Mouse (Mus musculus) T-helper 17 cell (primary cell): ENCODE data around the gene Pmm1.
"Not testable (repeated sequence)": the region's sequence is repeated elsewhere in the genome, so short reads cannot be mapped to it uniquely, and the experiment has no call there.

Experiments used
- in situ Hi-C, 2 experiments: fragments of 300-600 bp; cut with MboI, MseI; formaldehyde crosslinking; loops; 1 replicate in 1 of 2; 2 replicates in 1 of 2; pipeline ENCODE4 v1.15.1; 2025; ENCODE audit warnings: high pct_unique_total_duplicates in 2 of 2

Gene Pmm1

DNA sequence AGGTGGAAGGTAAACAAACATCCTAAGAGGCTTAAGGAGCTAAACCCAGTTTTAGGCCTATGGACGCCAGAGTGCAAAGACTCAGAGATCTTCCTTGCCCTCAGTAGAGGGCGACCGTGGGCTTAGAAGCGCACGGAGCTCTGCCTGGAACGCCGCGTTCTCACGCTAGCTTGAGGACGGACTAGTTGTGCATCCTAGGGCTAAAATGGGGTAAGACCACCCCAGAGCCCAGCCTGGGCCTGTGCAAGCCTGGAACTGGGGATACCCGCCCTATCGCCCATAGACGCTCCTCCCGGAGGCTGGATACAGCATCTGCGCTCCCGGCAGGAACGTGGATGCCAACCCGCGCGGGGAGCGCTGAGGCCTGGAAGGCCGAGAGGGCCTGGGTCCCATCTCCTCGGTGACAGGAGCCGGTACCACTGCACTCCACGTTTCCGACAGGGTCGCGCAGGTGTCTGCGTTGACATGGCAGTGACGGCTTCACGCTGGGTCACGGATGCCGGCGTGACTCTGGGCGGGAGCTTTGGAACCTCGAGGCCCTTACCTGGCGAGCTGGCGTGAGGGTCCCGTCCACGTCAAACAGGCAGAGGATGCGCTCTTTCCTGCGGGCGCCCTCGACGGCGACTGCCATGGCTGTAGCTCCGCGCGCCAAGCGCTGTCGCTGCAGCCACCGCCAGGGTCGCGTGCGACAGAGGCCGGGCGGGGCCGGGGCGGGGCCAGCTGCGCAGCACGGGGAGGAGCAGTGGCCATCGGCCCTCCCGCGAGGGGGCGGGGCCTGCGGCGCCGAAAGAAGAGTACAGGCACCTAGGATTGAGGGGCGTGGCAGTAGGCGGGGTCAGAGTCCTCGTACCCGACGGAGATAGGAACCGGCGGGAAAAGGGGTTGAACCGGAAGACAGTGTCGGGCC, at the start of gene Pmm1:
Pmm1 (minus strand) TSS at position 760 of the 907 bp plus-strand sequence.
- in situ Hi-C loops, result loop anchor here in 1 of 2 experiments (5.0 kb wide), 1 partner anchor 87 kb away; the partner anchor contains the start of gene Snu13

DNA sequence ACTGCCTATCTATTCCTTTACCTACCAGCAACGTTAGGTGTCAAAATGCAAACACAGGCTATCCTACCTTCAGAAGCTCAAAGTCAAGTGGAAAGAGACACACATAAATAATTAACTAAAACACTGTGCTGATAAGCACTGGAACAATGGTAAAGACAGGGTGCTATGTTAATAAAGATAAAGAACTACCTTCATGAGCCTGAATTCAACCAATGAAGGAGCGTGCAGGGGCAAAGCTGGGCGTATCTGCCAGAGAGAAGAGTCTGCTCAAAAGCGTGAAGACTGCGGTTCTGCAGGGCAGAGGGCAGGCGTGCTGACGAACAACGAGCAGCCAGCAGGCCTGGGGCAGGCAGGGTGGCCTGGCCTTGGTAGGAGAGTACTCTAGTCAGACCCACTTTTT, 43.5 kb upstream of the Pmm1 start:
- in situ Hi-C loops, result no loop called here

DNA sequence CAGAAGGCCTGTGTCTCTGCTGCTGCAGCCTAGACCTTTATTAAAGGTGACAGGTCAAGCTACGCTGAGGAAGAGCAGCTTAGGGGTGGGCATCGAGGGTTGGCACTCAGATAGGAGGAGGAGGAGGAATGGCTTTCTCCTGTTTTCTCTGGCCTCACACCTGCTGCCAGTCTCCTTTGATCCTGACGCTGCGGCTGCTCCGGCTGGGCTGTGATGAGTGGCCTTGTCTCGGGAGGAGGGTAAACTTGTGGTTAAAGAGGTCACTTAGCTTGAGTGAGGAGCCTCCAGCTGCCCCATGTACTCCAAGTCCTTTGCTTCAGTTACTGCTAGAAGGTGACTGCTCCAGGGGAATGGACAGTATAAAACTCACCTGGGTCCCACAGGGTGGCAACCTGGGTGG, 33.3 kb upstream of the Pmm1 start:
- in situ Hi-C loops, result loop anchor here (5.0 kb wide), 2 partner anchors 37 to 42 kb away; no protein-coding TSS in a partner anchor

DNA sequence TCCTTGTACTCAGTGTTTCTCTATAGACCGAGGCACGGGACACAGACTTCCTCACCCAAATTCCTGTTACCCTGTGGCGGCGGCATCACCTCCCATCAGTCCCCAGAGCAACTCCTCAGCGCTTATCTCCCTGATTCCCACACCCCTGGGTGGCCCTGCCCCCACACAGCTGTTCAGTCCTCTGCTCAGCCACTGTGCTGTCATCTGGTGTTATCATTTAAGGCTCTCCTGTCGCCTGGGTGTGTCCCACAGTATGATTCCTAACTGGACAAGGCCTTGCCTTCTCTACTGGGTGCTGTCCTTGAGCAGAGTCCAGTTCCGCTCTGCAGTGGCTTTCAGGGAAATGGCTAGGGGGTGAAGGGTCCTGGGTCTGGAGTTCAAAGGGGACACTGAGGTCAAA, 29.8 kb upstream of the Pmm1 start:
- in situ Hi-C loops, result loop anchor here (5.0 kb wide), 2 partner anchors 33 to 38 kb away; no protein-coding TSS in a partner anchor

DNA sequence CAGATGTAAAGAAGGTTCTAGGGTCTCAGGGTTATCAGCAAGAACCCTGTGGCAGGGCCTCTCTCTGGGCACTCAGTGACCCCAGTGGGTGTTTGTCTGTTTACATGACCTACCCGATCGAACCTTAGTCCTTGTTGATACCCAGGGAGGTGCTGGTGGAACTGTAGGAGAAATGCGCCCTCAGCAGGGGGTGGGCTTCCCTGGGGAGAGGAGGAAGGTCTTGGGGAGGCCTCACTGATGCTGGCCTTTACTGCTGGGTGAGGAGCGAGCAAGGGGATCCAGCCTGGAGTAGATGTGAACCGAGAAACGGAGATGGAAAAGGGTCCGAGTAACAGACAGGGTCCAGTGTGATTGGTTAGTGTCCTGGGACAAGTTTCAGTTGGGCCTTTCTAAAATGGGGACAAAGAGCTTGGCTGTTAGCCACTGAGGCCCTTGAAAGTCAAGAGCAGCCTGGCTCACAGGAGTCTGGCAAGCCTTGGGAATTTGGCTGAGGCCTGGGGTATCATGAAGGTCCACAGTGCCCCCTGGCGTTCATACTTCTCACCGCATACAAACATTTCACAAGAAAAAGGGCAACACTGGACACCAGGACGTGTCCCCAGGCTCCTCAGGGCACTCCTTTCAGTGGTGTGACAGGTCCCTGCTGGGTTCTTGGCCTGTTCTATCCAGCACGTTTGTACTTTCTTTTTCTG, 28.8 kb upstream of the Pmm1 start:
- in situ Hi-C loops, result loop anchor here (5.0 kb wide), 2 partner anchors 32 to 37 kb away; no protein-coding TSS in a partner anchor

DNA sequence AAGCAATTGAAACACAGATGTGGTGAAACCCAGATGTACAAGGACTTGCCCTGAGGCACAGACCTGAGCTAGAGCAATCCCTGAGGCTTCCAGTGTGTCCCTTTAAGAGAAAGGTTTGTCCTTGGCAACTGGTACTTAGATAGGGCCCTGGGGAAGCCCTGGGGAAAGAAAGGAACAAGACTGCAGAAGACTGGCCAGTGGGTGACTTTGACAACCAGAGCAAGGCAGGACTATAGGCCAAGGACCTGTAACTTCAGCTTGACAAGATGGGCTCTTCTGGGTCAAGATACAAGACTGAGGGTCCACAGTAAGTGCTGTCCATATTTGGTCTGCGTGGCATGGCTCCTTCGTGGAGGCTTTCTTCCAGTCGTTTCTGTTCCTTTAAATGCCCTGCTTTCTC, 26.9 kb upstream of the Pmm1 start, which contains the start of gene Xrcc6:
Xrcc6 (plus strand) TSS at position 190 of the 400 bp plus-strand sequence.
- in situ Hi-C loops, result no loop called here

DNA sequence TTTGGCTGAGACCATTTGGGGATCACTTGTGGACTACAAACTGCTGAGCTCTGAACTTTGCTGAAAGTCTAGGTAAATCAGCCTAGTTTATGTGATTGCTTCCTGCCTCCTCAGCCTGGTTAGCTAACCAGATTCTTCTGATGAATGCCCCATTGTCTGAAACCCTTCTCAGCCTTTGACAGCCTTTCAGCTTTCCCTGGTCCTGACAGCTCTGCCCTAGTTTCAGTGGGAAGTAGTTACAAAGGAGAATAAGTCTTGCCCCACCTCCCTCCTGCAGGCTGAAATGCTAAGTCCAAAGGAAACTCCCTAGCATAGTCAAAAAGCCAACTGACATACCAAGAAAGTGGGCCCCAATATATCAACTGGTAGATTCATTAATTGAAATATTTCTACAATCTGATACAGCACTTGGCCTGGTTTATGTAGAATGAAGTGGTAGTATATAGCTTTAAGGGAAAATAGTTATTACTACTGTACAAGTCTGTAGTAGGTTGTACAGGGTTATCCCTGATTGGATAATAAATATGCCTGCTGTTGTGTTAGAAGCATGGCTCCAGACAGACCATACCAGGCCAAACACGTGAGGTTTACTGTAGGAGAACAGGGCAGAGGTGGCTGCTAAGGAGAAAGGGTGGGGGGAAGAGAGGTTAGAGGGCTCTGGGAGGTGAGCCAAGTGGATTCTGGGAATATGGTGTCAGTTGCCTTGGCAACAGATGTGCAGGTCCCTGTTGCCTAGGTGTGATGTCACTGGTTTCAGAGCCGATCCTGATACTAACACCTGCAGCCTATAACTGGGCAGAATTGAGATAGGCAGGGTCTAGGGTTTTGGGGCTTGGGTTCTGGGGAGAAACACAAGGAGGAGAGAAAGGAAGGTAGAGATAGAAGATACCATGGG, 24.8 kb upstream of the Pmm1 start:
- in situ Hi-C loops, result no loop called here

DNA sequence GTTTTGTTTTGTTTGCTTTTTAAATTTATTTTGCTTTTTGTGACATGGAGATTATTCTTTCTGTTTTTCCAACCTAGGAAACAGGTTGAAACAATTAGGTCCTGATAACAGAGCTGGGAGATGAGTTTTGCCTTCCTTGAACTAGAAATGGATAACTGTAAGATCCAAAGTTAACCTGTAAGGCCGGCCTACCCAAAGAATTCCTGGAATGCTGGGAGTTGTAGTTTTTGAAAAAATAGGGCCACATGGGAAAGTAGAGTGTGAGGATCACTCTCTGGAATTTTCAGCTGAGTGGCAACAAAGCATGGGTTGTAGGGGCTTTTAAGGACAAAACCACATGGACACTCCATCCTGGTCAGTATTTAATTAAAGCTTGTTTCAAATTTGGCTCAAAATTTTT, 21.4 kb upstream of the Pmm1 start:
- in situ Hi-C loops, result no loop called here

DNA sequence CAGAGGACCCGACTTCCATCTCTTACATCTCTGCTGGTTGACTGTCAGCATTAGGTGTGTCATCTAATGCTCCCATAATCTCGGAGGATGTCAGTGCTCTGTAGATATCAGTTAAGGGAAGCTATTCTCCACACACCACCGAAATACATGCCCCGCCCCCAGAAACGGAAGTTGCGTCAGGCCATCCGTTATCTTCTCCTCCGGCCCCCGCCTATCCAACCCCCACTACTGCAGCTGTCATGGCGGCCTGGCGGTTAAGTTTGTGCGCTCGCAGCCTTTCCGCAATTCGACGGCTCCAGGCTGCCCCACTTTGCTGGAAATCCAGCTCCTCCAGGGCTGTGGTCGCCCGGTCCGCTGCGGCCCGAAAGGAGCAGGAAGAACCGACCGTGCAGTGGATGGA, 19.6 kb upstream of the Pmm1 start, which contains the start of gene 1700029P11Rik:
1700029P11Rik (plus strand) TSS at position 220 of the 400 bp plus-strand sequence.
- in situ Hi-C loops, result no loop called here

DNA sequence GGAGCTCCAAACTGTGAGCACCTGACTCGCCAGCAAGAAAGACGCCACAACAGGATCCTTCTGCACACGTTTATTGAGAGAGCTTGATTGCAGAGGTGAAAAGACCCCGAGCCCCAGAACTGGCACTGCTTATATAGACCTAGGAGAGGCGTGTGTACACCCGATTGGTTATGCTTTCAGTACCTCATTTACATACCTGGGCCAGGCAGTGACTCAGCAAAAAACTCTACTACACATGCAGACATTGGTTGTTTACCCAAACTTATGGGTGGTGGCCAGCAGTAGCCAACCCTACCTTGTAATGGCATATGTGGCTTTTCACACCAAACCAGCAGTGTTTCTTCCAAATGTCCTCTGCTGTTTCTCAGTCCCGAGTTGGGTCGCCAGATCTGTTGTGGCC, 14.4 kb upstream of the Pmm1 start:
- in situ Hi-C loops, result not testable (repeated sequence)

DNA sequence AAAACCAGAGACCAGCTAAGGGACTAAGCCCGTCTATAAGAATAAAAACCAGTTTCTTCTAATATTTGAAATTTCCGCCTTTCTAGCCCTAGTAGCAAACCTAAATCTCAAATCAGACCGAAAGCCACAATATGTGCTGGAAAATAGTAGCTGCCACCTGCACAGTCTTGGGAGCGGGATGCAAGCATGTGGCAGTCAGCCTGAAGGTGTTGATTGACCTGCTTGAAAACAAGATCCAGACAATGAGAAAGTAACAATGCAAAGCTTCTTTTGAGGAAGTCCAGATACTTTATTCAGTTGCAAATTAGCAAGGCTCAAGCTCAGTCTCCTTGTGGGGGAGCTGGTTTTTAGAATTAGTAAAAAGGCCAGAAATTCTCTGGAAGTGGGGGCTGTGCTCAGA, 9.8 kb upstream of the Pmm1 start:
- in situ Hi-C loops, result not testable (repeated sequence)

DNA sequence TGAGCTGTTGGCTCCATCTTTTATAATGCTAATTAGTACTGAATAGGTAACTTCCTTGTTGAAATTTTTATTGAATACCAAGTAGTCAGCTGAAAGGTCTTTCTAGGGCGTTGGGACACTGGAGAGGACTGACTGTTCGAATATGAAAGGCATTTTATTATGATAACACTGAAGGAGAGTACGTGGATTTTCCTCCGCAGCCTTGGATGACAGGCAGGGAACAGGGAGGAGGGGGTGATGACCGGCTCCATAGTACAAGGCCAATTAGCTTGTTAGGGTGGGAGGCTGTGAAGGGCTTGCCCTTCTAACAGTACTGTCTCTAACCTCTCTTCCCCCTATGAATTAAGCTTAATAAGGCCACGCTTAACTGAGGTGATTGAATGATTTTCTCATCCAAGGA, 8.9 kb upstream of the Pmm1 start:
- in situ Hi-C loops, result not testable (repeated sequence)

DNA sequence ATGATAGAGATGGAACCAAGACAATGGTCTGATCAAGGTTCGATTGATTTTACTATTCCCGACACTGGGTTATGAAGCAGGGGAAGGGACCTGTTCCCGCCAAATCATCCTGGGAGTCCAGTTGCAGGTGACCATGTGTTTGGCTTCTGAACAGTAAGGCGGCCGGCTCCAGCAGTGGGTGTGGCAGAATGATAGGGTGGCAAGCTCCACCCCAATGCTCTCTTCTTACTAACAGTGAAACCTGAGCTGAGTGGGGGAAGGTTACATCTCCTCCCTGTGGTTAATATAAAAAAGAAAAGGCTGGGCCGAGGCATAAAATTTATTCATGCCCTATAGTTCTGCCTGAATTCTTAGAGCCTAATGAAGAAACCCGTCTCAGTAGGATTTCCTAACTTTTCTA, 8.4 kb upstream of the Pmm1 start:
- in situ Hi-C loops, result no loop called here

DNA sequence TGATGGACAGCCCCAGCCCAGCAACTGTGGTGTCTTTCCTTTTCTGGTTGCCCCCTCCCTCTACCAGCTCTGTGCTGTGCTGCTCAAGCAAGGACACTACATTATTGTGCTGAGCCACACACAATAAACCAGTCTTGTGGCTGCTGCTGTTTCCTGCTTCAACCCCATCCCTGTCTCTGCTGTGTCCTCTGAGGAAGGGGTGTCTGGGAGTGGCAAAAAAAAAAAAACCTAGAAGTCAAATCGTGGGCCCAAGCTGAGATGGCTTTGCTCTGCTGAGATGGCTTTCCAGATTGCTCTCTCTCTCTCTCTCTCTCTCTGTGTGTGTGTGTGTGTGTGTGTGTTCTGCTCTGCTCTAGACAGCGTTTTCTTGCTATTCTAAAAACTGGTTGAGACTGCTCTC, 7.7 kb upstream of the Pmm1 start:
- in situ Hi-C loops, result no loop called here

DNA sequence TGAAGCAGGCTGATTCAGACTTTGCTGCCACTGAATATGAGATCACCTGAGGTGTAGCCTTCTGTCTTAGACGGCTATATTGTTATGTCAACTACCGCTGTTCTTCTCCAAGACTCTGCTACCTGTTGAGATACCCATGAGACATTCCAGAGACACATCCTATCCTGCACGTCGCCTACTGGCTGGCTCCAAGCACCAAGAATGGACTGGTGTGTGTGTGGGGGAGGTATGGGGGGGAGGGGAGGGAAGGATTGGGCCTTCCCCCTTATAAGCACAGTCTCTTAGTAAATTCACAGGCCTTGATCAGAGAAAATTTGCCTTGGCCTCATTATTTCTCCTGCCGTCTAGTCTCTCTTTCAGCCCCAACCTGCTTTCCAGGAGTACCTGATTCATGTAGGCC, 7.1 kb upstream of the Pmm1 start:
- in situ Hi-C loops, result no loop called here

DNA sequence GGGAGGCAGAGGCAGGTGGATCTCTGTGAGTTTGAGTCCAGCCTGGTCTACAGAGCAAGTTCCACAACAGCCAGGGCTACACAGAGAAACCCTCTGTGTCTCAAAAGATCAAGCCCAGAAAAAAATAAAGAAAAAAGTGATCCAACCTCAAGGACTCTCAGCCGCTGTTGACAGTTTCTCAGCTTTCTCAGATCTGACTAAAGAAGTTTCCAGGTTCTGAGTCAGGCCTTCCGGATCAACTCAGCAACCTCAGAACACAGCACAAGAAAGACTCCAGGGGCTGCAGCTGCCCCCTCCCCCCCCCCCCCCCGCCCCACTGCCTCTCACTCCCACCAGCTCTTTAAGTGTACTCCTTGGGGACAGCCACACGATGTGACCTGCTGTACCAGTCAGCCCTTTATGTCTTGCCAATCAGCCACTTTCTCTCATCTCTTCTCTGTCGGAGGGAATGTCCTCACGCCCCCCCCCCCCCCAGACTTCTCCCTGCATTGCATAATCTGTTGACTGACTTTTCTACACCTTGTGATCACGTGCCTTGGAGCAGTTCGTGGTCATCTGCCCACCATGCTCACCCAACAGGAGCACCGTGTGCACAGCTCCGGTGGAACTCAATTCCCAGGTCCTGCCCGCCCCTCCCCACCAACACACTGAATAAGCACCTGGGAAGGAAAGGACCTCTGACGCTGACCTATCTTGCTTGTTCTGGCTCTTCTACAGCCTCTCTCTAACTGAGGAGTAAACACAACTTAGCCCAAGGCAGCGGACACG, 5.5 kb upstream of the Pmm1 start:
- in situ Hi-C loops, result no loop called here

DNA sequence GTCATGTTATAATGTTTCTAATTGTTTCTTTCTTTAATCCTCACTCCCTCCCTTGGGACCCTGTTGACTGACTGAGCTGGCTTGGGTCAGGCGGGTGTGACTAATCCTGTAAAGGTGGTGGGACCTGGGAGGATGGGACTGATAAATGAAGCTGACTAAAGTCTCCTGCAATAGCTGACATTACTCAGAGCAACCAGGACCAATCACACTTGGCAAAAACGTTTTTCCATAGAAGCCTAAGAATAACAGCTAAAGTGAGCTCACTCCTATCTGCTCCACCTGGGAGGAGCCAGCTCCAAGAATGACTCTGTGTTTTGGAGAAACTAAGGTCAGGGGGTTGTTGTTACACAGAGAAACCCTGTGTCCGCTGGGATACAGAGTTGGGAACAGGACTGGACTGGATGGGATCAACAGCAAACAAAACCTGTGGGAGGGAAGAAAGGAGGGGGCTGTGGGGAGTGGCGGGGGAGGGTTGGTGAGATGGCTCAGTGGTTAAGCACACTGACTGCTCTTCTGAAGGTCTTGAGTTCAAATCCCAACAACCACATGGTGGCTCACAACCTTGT, 4.3 kb upstream of the Pmm1 start:
- in situ Hi-C loops, result loop anchor here in 1 of 2 experiments (5.0 kb wide), 1 partner anchor 82 kb away; the partner anchor contains the start of gene Snu13

DNA sequence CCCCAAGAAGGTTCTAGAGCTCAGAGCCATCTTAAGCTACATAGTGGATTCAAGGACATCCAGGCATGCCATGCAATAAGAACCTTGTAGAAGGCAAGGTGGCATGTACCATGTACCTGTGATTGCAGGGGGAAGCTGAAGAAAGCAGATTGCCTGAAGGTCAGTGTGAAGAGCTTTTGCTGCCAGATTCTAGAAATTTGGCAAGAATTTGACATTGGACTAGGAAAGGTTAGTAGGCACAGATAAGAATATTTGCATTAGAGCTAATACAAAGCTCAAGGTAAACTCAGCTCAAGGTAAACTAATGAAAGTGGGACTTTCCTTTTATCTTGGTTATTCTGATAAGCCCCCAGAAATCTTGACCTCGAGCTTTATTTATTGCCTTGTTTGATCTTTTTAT, 3.5 kb upstream of the Pmm1 start:
- in situ Hi-C loops, result loop anchor here in 1 of 2 experiments (5.0 kb wide), 1 partner anchor 83 kb away; the partner anchor contains the start of gene Snu13

DNA sequence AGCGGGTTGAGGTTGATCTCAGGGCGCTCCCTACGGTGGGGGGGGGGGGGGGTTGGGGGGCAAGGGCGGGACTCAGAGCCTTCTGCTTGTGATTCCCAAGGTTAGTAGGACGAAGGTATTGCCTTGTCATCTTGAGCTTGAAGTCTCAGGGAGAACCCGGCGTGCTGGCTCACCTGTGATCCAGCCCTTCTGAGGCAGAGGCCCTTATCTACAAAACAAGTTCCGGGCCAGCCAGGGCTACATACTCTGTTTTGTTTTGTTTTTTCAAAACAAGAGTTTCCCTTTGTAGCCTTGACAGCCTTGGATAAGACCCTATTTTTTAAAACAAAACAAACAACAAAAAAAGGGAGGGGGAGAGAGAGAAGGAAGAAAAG, 335 bp upstream of the Pmm1 start:
- in situ Hi-C loops, result loop anchor here in 1 of 2 experiments (5.0 kb wide), 1 partner anchor 86 kb away; the partner anchor contains the start of gene Snu13

DNA sequence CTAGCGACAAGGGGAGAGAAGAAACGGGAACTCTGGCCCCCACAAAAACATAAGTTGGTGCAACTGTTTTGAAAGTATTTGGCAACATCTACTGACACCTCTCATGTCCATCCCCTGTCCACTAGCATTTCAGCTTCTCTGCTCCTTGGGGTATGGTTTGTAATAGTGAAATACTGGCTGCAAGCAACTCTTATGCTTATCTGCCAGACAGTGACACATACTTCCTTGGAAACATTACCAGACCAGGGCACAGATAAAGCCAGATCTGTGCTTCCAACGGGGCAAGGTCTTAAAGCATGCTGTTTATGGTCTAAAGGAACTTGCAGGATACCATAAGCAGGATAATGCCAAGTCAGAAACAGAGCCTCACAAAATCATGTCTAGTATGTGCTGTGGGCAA, 1.8 kb downstream of the Pmm1 start:
- in situ Hi-C loops, result loop anchor here in 1 of 2 experiments (5.0 kb wide), 1 partner anchor 33 kb away; no protein-coding TSS in a partner anchor
